Mouse (Mus musculus) thymus, postnatal 14 days (tissue): ENCODE data around the gene Mob4.
A peak's percentile ranks its signal among the peaks of the same experiment; 100 is the strongest.

ENCODE experiments used
- DNase-seq: peaks from one replicate; pipeline ENCODE4 v3.0.0; 2021

The Mob4 gene

DNA sequence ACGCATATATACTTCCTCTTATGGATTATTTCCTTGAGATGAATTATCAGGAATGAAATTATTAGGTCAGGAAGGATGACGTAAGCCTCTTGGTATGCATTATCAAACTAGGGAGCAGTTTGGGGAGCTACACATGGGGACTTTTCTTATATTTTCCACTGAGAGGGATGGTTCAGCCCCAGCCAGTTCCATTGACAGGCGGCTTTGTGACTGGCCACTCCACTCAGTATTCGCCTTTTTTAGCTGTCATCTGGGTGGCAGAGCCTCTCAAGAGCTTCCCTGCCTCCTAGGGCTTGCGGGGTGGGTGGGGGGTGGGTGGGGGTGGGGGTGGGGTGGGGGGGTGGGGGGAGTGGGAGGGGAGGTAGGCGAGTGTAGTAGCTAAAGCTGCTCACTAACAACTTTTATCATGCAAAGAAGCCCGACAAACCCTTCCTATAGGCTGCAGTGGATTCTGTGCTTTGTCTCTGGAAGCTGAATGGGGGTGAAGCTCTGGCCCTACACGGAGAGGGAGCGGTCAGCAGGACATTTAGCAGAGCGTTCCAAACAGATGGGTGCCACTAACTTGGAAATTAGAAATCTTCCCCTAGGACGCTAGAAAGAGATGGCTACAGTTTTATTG, 55.7 kb downstream of the Mob4 start:
- no peak for DNase-seq

DNA sequence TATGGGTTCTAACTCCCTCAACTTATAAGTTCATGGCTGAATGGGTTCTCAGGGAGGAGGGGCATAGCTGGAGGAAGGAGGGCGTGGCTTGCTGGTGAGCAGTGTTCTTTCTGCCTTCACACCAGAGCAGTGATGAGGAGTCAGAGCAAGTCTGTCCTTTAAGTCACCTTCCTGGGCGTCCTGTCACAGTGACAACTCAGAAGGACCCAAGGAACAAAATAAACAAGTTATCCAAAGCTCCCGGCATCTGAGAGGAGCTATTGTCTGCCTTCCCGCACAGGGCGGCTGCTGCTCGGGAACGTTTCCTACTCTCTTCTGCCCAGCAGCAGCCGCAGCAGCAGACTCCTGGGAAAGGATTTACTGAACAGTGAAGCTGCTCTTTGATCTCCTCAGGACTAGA, 61.0 kb downstream of the Mob4 start:
- no peak for DNase-seq

DNA sequence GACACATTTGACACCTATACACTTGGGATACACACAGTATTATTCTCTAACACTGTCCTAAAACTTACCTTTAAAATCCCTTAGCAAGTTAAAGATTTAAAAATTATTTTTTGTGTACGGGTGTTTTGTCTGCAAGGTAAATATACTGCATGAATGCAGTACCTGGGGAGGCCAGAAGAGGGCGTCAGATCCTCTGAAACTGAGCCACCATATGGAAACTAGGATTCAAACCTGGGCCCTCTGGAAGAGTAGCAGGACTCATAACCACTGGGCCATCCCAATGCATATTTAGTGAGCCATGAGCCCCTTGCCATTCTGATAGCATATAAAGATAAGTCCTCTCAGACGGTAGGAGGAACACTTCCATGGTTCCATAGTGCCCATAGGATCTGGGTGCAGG, 61.8 kb downstream of the Mob4 start:
- DNase-seq: peak; percentile 29

DNA sequence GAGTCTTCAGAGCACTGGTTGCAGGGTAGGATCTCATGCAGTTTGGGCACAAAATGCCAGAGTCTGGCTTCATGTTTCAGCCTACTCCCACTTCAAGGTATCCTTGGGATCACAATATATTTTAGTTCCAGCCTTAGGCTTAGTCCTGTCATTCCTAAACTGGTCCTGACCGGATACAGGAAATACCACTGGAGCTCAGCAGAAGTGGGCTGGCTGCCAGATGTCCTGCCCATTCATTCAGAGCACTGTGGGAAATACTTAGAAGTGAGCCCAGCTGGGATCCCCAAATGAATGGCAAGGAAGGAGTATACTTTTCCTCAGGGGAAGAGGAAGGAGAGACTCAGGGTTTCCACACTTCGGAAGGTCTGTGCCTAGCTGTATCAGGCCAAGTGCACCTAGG, 62.3 kb downstream of the Mob4 start:
- DNase-seq: no peak

DNA sequence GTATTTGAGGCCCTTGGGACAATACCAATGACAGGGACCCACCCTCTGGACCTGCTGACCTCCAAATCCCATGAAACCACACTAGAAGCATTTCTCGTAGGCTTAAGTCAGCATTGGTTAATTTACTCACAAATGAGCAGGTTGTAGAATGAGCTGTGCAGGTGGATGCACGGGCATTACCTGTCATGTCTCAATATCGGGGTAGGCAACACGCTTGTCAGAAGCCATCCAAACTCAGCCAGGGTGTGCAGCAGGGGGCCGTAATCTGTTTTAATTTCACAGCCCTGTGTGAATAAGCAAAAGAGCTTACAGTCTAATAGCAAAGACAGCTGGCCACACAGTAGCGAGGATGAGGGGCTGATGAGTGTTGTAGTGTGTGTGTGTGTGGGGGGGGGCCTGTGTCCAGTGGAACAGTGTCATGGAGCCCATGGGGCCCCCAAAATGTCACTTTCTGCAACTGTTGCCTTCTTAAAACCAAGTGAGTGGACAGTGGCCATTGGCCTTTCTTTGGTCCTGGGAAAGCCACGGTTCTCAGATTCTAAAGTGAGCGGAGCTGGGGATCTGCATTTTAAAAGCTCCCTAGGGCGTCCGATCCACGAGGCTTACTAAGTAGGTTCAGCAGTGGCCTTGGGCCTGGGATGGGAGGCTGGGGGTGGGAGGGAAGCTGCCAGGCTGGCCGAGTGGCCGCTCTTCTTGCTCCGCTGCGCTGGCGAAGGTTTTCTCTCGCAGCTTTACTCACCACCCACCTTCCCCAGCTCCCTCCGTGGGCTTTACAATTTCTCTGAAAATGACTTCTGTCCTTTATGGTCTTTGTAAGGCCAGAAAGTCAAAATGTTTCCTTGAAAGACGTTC, 63.3 kb downstream of the Mob4 start:
- DNase-seq: no peak

DNA sequence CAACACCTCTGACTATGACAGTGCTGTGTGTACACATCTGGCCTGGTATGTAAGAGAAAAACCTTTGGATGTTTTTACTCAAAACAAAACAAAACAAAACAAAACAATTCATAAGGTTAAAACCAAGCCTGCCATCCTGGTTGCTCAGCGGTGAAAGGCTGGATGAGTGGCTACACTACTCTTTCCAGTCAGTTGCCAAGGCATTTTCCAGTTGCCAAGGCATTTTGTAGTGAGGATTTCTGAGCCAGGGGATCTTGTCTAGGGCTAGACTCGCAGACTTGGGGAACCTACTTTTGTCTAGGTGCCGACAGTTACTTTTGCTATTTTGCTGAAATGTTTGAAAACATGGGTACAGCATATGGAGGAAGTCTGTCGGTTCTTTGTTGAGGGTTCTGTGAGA, 64.0 kb downstream of the Mob4 start:
- no peak for DNase-seq

DNA sequence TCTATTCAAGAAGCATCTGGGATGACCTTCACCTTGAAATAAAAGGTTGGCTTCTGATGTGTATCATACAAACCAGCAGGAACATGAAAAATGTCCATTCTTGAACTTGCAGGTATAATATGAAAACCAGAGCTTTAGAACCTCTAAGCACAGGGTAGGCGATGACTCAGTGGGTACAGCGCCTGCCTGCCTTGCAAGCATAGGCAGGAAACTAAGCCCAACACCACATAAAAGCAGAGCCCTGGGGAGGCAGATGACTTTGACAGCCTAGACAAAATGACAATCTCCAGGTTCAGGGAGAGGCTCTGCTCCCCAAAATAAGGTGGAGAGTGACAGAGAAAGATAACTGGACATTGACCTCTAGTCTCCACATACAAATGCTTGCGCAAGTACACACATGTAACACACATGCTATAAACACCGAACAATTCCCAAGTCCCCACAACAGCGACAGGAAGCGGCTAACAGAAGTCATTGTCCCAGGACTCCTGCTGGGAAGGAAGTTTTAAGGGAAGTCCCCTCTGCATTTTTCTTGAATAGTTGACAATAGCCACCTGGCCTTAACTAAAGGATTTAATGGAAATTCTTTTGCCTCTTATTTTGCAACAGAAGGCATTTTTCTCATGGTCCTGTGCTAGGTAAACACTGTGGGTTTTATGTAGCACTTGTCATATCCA, 65.4 kb downstream of the Mob4 start:
- peak; percentile 49 for DNase-seq

DNA sequence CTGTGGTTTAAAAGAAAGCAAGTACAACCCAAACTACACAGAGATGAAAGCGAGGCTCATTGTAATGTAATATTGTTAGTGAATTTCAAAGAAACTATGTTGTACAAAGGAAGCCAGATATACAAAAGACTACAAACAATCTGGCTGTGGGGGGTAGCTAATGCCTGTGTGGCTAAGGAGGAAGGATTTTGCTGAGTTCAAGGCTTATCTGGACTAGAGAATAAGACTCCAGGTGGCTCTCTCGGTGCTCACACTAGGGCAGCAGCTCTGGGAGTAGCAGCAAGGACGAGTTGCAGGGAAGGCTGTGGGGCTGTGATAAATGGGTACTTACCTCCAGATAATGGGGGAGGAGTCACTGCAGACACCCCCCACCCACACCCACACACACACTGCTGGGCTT, 67.7 kb downstream of the Mob4 start:
- no peak for DNase-seq

DNA sequence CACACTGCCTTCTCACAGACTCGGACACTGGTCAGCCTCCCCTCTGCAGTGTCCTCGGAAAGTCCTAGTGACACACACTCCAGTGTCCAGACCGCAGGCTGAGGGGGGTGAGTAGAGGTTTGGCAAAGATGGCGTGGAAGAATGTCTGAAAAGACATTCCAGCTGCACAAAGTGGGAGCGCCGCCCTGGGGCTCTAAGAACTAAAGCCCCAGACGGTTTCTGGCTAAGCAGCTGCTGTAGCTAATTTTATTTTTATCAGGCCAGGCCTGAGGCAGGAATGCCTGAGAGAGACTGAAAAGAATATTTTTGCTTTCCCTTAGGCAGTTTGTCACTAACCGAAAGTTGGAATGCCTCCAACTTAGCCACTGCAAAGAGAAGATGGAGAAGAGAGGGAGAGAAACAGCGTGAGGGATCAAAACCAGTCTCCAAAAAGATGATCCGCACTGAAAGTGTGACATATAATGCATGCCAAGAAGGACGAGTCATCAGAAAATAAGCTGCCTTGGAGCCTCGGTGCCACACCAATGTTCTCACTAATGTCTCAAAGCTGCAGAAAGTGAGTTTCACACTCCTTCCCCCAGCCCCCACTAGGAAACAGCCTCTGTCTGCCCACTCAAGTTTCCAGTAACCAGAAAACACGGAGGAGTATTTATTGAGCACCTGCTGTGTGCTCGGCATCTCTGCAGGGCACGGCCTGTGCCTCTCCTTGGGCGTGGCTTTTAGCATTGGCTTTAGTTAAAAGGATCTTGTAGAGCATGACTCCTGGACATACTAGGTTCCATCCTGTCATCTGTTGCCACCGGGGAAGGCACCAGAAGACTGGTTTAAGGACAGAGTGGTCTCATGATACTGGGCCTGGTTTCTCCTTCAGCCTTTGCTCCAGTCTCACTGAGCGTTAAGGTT, 71.1 kb downstream of the Mob4 start:
- DNase-seq: no peak
